Comparison of ENCODE assay signal across 10 mouse cellular contexts in genomic region chr3:116561315-116561714, GRCm38 (mm10). TPM values are rescaled to one million over a fixed set of nuclear protein-coding genes. Genes with fewer than 3 reads are reported as not detected.
DNase-seq lines count a peak whose midpoint lies in the region; ATAC-seq and TF ChIP-seq lines count a peak whose summit lies in the region.
"Not testable (repeated sequence)": the region's sequence is repeated elsewhere in the genome, so short reads cannot be mapped to it uniquely, and the experiment has no call there.
"Had no signal": no experiment of that assay in that cellular context is flagged by ENCODE, and none has a peak within 500 bp of the region (broad histone marks: within the 10 kb centered on the region; RNA-seq: fewer than 3 reads in every experiment).

No protein-coding gene starts in this region.

- not testable (repeated sequence) for H3K27ac ChIP-seq in heart, adult 2 months
- peak overlapping the region; percentile 98; the same call in 1 of the 2 replicates for H3K27ac ChIP-seq in heart, embryonic 15.5 days

- TF ChIP-seq POLR2A in heart, adult 2 months (IDR thresholded peaks at IDR 0.05; ENCODE audit: insufficient read depth, low read depth, low read length): not testable (repeated sequence)

- not testable (repeated sequence) for ATAC-seq in heart, embryonic 15.5 days (replicated peaks; ENCODE audit: insufficient number of reproducible peaks, insufficient read depth, low FRiP score, low read depth)

- DNase-seq in adrenal gland, postnatal 14 days: peak; percentile 27
- DNase-seq in cerebellum, postnatal 10 days: peak; percentile 45 to 47
- peak; percentile 11 to 45 for DNase-seq in heart, adult 2 months
- DNase-seq in kidney, postnatal 4 days: peak; percentile 35 to 45
- DNase-seq in ovary, postnatal 36 days (ENCODE audit: low spot score): peak; percentile 18
- DNase-seq in thymus, postnatal 14 days: peak; percentile 38
- peak; percentile 8 for DNase-seq in urinary bladder, postnatal 25 days (ENCODE audit: low spot score)

- not testable (repeated sequence) for H3K36me3 ChIP-seq in heart, adult 2 months (ENCODE audit: control insufficient read depth, insufficient read depth, low read length); heart, embryonic 15.5 days

- TF ChIP-seq EP300 in heart, adult 2 months (IDR thresholded peaks at IDR 0.05; ENCODE audit: insufficient read depth, low read depth, low read length): not testable (repeated sequence)

- not testable (repeated sequence) for H3K4me2 ChIP-seq in heart, embryonic 15.5 days

- not testable (repeated sequence) for H3K4me3 ChIP-seq in heart, adult 2 months; heart, embryonic 15.5 days

- not testable (repeated sequence) for H3K9ac ChIP-seq in heart, adult 2 months (ENCODE audit: low read depth, low read length); heart, embryonic 15.5 days

- not testable (repeated sequence) for H3K79me2 ChIP-seq in heart, adult 2 months (replicated peaks; ENCODE audit: control insufficient read depth, insufficient read depth, low read length)

- intact Hi-C loops in heart, adult 2 months (cut with DNase I): loop anchor here (5.0 kb wide), 1 partner anchor 49 kb away; the partner anchor contains the start of gene Dbt

- WGBS in heart, adult 2 months: 97% methylated on average over 14 of the region's 14 CpGs
- 92% methylated on average over 14 of the region's 14 CpGs for WGBS in heart, embryonic 15.5 days

- H3K4me1 ChIP-seq in heart, adult 2 months (ENCODE audit: control insufficient read depth, insufficient read depth, low read length): not testable (repeated sequence)
- peaks cover 15% of the 10 kb centered on the region for H3K4me1 ChIP-seq in heart, embryonic 15.5 days (replicated peaks)

- not testable (repeated sequence) for H3K27me3 ChIP-seq in heart, adult 2 months (ENCODE audit: control insufficient read depth, insufficient read depth, low read length); heart, embryonic 15.5 days

- H3K9me3 ChIP-seq in heart, embryonic 15.5 days (replicated peaks): not testable (repeated sequence)

- TF ChIP-seq CTCF in heart, adult 2 months (IDR thresholded peaks at IDR 0.05): not testable (repeated sequence)

RNA-seq across cellular contexts. Expression of gene Lrrc39, which starts 1.5 kb away (rescaled TPM):
- total RNA-seq in adrenal gland, postnatal 14 days (2021): 4.9 and 6.8 TPM in 2 replicates
- total RNA-seq in heart, adult 2 months (2021): 10 to 100 TPM; 64.4 to 69.5 TPM
- polyA plus RNA-seq in heart, adult 2 months (2012; rRNA removed): 39.3 and 94.6 TPM in 2 replicates
- polyA plus RNA-seq in heart, embryonic 15.5 days (2015; fragmentation: Nextera tagmentation; extraction: Ambion mirVana): 29.7 and 35.8 TPM in 2 replicates
- total RNA-seq: layer of hippocampus, postnatal 36 days; monocyte, adult 5-6 weeks had no signal

RNA-seq across cellular contexts. Expression of gene Sass6, which starts 33.5 kb away (rescaled TPM):
- total RNA-seq in adrenal gland, postnatal 14 days (2021): 5.6 and 6.5 TPM in 2 replicates
- 1 to 10 TPM; 2.0 TPM for total RNA-seq in heart, adult 2 months (2021)
- polyA plus RNA-seq in heart, adult 2 months (2012; rRNA removed): 0.76 and 1.4 TPM in 2 replicates
- 12.6 and 13.4 TPM in 2 replicates for polyA plus RNA-seq in heart, embryonic 15.5 days (2015; fragmentation: Nextera tagmentation; extraction: Ambion mirVana)

RNA-seq across cellular contexts. Expression of gene Dbt, which starts 48.4 kb away (rescaled TPM):
- total RNA-seq in adrenal gland, postnatal 14 days (2021): 98.2 and 106 TPM in 2 replicates
- total RNA-seq in heart, adult 2 months (2021): 10 to 100 TPM; 54.1 to 76.7 TPM
- 24.1 and 53.9 TPM in 2 replicates for polyA plus RNA-seq in heart, adult 2 months (2012; rRNA removed)
- polyA plus RNA-seq in heart, embryonic 15.5 days (2015; fragmentation: Nextera tagmentation; extraction: Ambion mirVana): 24.0 and 25.7 TPM in 2 replicates

RNA-seq across cellular contexts. Expression of gene Trmt13, which starts 53.1 kb away (rescaled TPM):
- total RNA-seq in adrenal gland, postnatal 14 days (2021): 13.2 and 16.6 TPM in 2 replicates
- total RNA-seq in heart, adult 2 months (2021): 1 to 10 TPM; 5.4 to 5.5 TPM
- 3.6 and 7.3 TPM in 2 replicates for polyA plus RNA-seq in heart, adult 2 months (2012; rRNA removed)
- 17.5 and 18.3 TPM in 2 replicates for polyA plus RNA-seq in heart, embryonic 15.5 days (2015; fragmentation: Nextera tagmentation; extraction: Ambion mirVana)

RNA-seq across cellular contexts. Expression of gene Rtca, which starts 53.3 kb away (rescaled TPM):
- total RNA-seq in adrenal gland, postnatal 14 days (2021): 34.7 and 35.1 TPM in 2 replicates
- 10 to 100 TPM; 18.7 to 21.3 TPM for total RNA-seq in heart, adult 2 months (2021)
- polyA plus RNA-seq in heart, adult 2 months (2012; rRNA removed): 13.6 and 22.0 TPM in 2 replicates
- polyA plus RNA-seq in heart, embryonic 15.5 days (2015; fragmentation: Nextera tagmentation; extraction: Ambion mirVana): 44.1 and 48.6 TPM in 2 replicates
